Mouse (Mus musculus) 3T3-L1 (cell line): Measurements from ENCODE around the gene Sycp1.

ENCODE experiments used
- DNase-seq: peaks from one replicate; pipeline ENCODE4 v3.0.0-alpha.2; 2015; ENCODE audit warnings: low read depth, low spot score

Gene Sycp1

DNA sequence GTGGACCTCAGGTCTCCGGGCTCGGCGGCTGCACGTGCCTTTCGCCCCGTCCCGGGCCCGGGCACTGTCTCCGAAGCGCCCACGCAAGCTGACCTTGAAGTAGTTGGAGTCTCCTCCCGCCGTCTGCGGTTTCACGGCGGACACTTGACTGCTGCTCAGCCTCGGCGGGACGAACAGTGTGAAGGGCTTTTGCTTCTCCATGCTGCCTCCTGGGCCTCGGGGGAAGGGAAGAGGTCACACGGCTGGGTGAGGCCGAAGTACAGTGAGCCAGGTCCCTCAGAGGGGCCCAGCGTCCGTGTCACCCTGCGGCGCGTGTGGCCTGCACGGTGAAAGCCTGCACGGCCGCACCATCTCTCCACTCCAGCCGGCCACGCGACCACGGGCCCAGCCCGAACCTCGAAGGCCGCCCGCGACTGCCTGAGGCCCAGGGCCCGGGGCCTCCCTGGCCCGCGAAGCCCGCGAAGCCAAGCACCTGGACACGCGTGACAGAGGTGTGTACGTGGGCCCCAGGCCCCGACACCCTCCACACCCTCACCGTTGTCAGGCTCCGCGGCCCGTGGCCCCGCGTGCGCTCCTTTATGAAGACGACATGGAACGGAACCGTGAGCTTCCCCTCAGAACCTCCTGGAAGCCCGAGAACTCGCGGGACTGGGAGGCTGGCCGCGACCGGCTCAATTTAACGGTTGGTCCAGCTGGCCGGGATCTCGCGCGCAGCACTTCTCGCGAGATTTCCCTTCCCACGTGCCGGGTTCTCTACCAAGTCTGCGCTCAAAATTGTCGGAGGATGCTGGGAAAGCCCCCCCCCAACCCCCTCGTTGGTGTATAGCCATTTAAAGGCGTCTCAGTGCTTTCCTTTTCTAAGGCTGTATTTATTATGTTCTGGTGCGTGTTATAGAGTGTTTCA is at the start of gene Sycp1:
Gene Sycp1, minus strand, starts transcription at position 650 of the 904 bp plus-strand sequence.
- no peak for DNase-seq

DNA sequence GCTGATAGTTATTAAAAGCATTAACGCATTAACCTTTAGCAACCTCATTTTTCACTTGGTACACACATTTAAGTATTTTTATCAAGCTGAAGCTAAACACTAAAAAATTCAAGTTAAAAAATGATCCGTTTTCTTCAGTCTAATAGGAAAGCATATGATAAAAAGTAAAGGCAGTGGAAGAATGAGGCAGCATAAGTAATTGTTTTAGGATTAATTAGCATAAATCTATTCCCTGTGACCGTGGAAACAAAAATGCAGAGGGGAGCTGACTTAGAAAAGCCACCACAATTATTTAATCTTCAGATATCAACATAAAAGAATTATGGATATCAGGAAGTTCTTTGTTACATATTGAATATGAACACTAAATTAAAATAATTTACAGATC is 44.4 kb upstream of the Sycp1 start:
- no peak for DNase-seq

DNA sequence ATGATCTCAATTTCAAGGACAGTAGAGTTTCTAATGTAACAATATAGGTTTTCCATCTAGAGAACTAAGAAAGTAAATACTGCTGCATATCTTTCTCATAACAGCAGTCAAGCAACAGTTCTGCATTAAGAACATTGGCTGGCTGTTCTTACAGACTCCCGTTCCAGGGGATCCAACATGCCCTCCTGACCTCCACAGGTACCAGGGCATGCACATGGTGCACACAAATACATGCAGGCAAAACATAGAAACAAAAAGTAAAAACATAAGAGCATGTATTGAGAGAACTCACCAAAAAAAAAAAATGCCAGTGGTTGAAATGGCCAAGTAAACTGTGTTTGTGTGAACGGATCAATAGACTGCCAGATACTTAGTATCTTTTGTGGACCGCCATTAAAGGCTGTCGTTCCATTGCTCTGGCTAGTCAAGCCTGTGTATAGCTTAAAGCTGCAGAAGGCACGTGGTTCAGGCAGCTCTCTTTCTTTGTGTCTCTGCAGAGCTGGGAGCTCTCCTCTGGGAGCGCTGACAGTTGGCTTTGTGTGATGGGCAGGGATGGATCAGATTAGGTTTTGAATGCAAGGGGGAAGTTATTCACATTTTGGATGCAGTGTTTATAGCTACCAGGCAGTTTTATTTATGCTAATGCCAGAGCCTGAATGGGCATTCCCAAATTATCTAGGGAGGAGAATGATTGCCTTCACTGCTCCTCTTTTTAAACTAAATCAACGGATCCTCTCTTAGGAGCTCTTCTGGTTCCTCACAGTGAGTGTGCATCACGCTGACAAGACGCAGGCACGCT is 43.8 kb upstream of the Sycp1 start:
- DNase-seq, result no peak

DNA sequence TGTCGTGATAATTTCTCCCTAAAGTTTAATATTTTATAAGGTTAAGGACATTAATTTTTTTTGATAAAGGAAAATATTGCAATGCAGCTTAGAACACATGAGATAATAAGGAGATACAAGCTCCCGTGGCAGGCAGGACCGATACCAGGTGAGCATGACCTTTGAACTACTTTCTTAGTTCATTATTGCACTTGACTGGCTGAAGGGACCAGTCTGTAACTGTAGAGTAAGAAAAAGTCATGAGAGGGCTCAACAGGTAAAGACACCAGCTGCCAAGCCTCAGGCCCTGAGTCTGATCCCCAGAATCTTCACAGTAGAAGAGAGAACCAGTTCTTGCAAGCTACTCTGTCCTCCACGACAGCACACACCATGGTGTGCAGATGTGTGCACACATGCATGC is 41.0 kb upstream of the Sycp1 start:
- no peak for DNase-seq

DNA sequence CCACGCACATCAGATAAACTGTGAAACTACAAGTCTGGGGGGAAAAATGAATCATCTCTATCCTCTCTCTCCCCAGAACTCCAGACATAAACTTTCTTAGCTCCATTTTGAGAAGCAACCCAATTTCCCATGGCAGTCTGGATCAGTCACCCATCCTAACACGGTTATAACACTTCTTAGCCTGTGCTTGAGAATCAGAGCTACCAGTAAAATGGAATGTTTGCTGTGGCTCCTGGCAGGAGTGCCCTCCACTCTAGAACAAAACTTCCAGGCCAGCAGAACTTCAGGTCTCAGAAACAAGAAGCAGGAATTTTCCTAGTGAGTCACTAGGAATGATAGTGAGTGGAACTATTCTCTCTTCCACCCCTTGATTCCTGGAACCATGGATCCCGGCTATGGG is 34.6 kb upstream of the Sycp1 start:
- DNase-seq, result peak; percentile 43

DNA sequence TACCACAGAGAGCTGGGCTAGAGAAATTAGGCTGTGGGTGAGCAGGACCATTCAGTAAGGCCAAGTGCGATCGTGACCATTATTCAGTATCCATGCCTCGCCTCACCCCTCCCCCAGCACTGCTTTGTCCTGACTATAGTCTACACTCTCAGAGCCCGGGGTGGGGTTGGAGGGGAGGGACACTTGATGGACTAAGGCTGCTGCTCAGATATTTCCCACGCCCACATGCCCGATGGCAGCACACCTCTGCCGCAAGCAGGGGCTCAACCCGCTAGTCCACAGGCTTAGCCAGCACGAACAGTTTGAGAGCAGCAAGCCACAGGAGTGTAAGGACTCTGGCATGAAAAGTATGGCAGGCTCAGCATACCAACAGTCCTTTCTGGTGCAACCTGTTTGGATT is 34.2 kb upstream of the Sycp1 start:
- DNase-seq, result no peak

DNA sequence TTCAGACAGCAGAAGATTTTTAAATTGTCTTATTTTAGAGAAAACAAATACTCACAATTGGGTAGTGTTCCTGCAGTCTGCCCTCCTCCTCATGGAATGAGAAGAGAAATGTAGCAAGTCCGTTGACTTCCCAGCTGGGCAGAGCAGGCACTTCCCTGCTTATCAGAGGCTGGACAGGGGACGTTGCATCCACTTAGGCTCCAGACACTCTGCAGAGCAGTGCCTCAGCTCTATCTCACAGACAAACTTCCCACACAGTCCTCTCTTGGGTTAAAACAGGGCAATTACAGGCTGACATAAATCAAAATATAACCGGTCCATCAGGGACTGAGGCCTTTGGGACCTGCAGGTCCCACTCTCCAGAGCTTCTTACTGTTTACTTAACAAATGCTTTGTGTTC is 28.1 kb upstream of the Sycp1 start, which contains the start of gene Nr1h5:
Gene Nr1h5, minus strand, starts transcription at position 101 of the 400 bp plus-strand sequence.
- DNase-seq, result no peak

DNA sequence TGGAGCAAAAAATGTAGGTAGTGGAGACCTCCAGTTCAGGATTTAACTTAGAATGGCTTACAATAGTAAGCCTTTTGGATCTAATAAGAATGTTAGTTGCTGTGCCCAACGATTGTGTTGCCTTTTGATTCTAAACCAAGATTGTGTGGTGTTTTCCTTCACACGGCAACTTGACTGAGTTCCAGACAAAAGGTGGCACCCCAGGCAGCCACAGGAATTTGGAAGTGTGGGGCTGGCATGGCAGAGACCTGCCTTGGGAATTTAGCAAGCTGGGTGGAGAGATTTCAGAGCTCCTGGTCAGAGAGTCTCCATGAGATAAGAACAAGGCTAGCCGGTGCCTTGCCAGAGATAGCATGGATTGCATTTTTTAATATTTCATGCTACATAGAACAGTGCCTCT is 19.7 kb upstream of the Sycp1 start:
- no peak for DNase-seq

DNA sequence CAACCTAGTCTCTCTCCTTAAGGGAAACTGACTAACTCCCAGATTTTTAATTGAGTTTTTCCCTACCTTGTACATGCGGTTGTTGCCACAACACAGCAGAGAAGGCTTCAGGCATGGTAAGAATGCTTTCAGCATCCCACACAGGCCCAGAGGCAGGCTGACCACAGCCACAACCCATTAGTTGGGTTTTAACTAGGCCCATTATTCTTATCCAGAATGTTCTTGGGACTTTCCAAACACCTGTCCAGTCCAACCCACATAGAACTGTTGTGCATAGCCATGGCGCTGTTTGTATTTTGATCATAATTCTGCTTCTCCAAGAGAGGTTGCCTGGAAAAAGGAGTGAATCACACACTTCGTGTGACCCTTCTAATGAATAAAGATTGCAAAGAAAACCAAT is 19.2 kb upstream of the Sycp1 start:
- DNase-seq, result no peak

DNA sequence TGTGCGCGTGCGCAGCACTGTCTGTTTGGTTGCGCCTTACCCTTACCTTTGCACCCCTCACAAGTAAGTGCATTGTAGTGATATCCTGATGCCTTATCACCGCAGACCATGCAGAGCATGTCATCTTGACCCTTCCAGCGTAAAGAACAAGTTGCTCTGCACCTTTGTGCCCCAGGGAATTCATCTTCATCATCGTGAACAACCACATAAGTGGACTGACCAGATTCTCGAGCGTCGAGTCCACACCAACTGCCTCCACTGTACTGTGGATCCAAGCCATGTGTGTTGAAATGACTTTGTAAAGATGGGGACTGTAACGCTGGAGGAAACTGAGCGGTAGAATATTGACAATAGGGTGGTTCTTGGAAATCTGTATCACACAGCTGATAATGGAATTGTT is 18.6 kb upstream of the Sycp1 start:
- no peak for DNase-seq

DNA sequence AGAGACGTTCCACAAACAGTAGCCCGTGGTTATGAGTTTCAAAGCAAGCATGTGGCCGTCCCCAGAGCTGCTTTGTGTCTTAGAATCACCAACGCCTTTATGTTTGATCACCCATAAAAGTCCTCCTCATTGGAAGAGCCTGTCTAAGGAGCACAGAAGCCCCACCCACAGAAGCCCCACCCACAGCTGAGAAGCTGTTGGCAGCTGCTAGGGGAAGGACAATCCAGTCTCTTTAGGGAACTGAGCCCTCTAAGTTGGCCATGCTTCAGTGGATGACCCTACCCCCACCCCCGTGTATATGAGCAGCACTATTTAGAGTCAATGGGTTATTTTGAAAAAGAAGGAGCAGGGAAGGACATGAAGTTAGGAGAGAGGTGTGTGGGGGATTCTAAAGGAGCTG is 11.0 kb upstream of the Sycp1 start:
- DNase-seq, result no peak

DNA sequence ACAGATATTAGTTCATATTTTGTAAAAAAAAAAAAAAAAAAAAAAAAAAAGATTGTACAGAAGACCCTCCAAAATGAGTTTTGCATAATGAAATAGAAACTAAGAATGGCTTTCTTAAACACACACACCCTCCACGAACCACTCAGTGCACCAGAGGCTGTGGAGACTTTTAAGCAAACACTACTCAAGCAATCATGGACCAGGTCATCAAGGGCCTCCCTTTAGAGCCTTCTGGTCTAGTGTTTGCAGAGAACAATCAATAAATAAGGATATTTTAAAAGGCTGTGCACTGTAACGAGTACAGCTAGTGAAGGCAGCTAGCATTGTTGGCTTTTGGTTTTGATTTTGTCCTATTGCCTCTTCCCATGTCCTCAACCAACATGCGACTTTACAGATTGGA is 10.4 kb upstream of the Sycp1 start:
- DNase-seq, result no peak

DNA sequence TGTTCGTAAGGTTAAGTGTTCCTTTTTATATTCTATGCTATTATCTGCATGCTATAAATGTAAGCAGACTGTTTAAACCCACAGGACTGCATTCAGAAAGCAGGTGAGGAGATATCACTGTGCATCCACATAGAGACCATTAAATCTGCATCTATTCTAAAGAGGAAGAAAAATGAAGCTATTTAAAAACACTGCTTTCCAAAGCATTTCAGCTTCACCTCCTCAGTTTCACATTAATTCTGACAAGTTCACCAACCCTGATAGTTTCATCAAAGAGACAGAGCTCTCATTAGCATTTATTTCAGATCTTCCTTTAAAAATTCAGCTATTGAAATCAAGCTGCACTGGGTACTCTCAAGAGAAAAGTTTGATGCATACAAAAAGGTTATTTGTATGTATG is 2.2 kb upstream of the Sycp1 start:
- DNase-seq, result no peak

DNA sequence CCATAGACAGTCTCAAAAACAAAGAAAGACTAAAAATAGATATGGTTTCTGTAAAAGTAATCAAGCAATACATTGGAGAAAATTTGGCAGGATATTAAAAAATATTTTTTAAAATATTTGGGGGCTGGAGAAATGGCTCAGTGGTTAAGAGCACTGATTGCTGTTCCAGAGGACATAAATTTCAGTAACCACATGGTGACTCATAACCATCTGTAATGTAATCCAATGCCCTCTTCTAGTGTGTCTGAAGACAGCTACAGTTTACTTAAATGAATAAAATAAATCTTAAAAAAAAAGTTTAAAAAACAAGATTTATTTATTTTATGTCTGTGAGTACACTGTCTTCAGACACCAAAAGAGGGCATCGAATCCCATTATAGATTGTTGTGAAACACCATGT is 36.8 kb downstream of the Sycp1 start:
- peak; percentile 84 for DNase-seq

DNA sequence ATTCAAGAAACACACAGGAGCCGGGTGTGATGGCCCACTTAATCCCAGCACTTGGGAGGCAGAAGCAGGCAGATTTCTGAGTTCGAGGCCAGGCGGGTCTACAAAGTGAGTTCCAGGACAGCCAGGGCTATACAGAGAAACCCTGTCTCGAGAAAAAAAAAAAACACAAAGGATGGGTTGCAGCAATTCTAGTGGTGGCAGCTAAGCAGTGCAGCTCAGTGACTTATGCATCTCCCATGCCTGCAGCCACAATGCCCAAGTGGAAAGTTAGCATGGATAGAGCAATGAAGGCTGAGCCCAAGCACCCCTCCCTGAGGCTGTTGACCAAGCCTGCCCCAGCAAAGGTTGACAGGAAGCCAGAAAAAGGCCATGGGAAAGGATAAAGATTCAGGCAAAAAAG is 55.4 kb downstream of the Sycp1 start:
- DNase-seq, result peak; percentile 29

DNA sequence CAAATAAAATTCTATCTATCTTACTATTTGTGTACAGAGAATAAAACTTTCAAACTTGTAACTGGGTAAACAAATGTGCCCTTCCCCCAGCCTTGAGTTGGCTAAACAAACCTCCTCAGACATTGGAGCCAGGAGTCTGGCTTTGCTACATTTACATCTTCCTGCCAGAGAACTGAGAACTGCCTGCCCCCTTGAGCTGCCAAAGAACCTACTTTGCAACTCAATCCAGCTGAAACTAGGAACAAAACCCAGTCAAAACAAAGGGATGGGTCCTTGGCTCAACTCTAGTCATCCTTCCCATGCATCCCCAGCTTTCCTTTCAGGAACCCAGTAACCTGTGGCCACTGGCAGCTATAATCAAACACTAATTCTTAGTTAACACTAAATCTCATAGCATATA is 87.2 kb downstream of the Sycp1 start:
- no peak for DNase-seq

DNA sequence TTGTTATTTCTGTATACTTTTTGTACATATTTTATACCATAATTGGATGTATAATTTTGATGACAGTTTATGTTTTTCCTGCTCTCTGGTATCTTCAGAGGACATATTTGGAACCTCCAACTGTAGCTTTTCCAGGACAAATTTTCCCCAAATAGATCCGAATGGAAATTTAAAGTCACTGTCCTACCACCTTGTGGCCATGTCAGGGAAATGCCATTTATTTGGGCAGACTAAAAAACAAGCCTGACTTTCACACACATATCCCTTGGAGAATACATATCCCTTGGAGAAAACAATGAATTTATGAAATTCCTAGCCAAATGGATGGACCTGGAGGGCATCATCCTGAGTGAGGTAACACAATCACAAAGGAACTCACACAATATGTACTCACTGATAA is 93.5 kb downstream of the Sycp1 start:
- peak; percentile 37 for DNase-seq

DNA sequence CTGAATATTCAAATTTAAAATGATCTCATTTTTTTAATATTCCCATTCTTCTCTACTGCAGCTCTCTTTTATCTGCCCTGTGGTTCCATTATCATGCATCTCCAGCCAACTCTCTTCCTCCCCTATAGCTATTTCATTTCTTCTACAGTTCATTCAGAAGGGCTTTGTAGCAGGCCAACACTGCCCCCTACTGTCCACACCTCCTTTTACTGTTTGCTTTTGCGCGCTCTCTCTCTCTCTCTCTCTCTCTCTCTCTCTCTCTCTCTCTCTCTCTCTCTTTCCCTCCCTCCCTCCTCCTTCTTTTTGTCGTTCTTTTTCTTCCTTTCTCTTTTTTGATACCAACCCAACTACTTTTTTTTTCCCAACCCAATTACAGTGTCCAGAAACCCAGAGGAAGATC is 132.0 kb downstream of the Sycp1 start:
- peak; percentile 90 for DNase-seq

DNA sequence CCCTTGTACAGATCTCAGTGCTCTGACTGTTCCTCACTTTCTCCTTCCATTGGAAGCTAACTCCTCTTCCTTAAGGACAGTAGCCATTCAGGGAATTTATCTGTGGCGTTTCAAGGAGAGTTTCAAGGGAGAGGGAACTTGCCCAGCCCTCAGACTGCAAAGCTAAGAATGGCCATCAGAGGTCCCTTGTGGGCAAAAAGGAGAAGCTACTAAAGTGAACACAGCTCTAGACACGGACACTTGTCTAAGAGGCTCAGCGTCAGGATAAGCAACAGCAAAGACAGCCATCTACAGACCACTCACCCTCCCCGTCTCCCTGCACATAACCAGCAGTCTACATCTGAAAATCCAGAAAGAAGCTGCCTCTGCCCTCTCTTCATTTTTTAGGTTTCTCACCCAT is 148.5 kb downstream of the Sycp1 start:
- no peak for DNase-seq

DNA sequence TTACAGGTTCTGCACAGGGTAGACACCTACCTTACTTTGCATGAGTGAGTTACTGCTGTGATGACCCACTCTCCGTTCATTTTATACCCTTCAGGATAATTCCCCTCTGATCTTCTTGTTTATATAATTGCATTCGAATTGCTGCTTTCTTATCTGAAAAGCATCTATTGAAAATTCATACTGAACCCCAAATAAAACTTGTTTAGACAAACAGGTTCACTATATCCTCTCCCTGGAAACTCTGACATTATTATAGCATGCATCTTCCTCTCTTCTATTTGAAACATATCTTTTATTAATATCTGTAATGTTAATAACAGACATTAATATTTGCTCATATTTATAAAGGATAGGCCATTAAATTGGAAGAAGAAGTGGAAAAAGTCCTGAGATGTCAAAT is 153.3 kb downstream of the Sycp1 start, which contains the start of gene Tshb:
Gene Tshb, minus strand, starts transcription at position 101 of the 400 bp plus-strand sequence.
- no peak for DNase-seq

DNA sequence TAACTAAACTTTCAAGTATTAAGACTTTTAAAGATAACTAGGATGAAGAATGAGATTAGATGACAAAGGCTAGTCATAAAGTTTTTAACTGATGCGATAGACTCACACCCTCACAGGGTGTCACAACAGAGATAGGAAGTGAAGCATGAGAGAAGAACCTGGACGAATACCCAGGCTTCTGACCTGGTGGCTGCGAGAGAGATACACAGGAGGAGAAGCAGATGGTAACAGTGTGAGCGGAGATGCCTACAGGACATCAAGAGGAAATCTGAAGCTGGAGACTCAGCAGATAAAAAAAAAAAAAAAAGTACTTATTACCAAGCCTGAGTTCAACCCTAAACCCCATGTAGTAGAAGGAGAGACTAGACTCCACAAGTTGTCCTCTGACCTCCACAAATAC is 162.9 kb downstream of the Sycp1 start:
- no peak for DNase-seq
